Mouse (Mus musculus) heart, postnatal 0 days (tissue): ENCODE measurements around the gene Mrtfa. TPM values are rescaled to one million over a fixed set of nuclear protein-coding genes. Genes with fewer than 3 reads are reported as not detected.

Source experiments
- ATAC-seq: fragments of 200-750 bp; cut with Nextera tagmentation; 2 replicates; pipeline ENCODE4 v1.8.0; 2017; ENCODE audit warnings: low read depth, moderate number of reproducible peaks, moderate library complexity; ENCODE audit not compliant: insufficient read depth
- DNase-seq: peaks from one replicate; pipeline ENCODE4 v3.0.0-alpha.2; 2016; ENCODE audit warnings: low spot score
- H3K27ac ChIP-seq: fragments of 300-500 bp; sonication (generic); 2 replicates; pipeline ENCODE4 v1.5.1; 2014; ENCODE audit warnings: low read depth, mild to moderate bottlenecking
- H3K27me3 ChIP-seq: fragments of 300-500 bp; sonication (generic); 2 replicates; pipeline ENCODE4 v1.6.1; 2014; ENCODE audit warnings: low read length, mixed read lengths; ENCODE audit not compliant: control insufficient read depth, insufficient read depth
- H3K36me3 ChIP-seq: fragments of 300-500 bp; sonication (generic); replicated peaks from 2 replicates; pipeline ENCODE4 v1.6.1; 2014; ENCODE audit warnings: low read length, mixed read lengths; ENCODE audit not compliant: control insufficient read depth, insufficient read depth
- H3K4me1 ChIP-seq: fragments of 300-500 bp; sonication (generic); 2 replicates; pipeline ENCODE4 v1.6.1; 2014; ENCODE audit warnings: antibody characterized with exemption; ENCODE audit not compliant: control insufficient read depth, insufficient read depth
- H3K4me2 ChIP-seq: fragments of 300-500 bp; sonication (generic); 2 replicates; pipeline ENCODE4 v1.6.1; 2014; ENCODE audit warnings: low read depth, mild to moderate bottlenecking, low read length, moderate library complexity
- H3K4me3 ChIP-seq: fragments of 300-500 bp; sonication (generic); 2 replicates; pipeline ENCODE4 v1.5.1; 2014; ENCODE audit warnings: low read depth, low read length
- H3K9ac ChIP-seq: fragments of 300-500 bp; sonication (generic); replicated peaks from 2 replicates; pipeline ENCODE4 v1.6.1; 2014; ENCODE audit warnings: low read depth, low read length, mixed read lengths
- H3K9me3 ChIP-seq: fragments of 300-500 bp; sonication (generic); replicated peaks from 2 replicates; pipeline ENCODE4 v1.6.1; 2016; ENCODE audit warnings: low read length; ENCODE audit not compliant: control insufficient read depth
- CTCF ChIP-seq: IDR thresholded peaks from 2 replicates; pipeline ENCODE4 v1.5.1; 2016; ENCODE audit warnings: antibody characterized with exemption, control low read depth, low read depth
- EP300 ChIP-seq: IDR thresholded peaks from 2 replicates; pipeline ENCODE4 v1.6.1; 2016; ENCODE audit warnings: antibody characterized with exemption, low read depth
- WGBS: fragments of 180-500 bp; shearing (Covaris S2); extraction: QIAGEN DNeasy Blood & Tissue Kit; methylation state at CpG from one replicate; pipeline ENCODE4 v1.1.7; 2014; 5-methylcytosine and 5-hydroxymethylcytosine counted together
- polyA plus RNA-seq: library from polyadenylated mRNA; unstranded; fragments of >200 nt; fragmentation: Nextera tagmentation; extraction: Ambion mirVana; gene quantifications from 2 replicates; pipeline ENCODE4 v1.2.1, GENCODE M21; 2015
- total RNA-seq: library from RNA; depleted of rRNA; stranded (reverse); fragments of >200 nt; gene quantifications from 2 replicates; pipeline ENCODE4 v1.2.3, GENCODE M21; 2014; ENCODE audit warnings: low replicate concordance

The Mrtfa gene
- total and polyA plus RNA-seq, 2 experiments from 2014 or later, result 4.9 to 26.0 TPM

DNA sequence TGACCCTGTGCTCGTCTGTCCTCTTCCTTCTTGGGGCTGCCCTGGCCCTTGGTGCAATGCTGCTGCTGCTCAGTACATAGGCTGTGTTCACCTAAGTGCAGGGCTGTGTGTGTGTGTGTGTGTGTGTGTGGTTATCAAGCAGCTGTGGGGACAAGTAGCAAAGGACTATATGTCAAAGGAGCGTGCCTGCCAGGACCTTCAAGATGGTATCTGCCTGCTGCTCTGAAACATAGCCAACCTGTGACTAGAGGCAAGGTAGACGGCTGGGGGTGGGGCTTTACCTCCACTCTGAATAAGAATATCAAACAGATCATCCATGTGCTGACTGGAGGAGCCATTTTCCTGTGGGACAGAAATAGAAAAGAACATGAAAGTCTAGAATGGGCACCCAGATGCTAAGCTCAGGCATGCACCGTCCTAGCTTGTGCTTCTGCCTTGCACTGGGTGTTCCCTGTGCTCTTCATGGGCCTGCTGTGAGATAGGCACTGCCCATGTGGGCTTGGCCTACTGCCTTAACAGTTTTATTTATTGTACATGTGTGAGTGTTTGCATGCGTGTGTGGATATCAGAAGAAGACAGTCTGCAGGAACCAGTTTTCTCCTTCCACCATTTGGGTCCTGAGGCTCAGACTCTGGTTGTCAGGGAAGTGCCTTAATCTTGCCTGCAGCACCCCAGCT lies 175.4 kb downstream of the Mrtfa start:
- ATAC-seq, result no peak
- 72% methylated on average over 5 of the region's 5 CpGs for WGBS
- peaks cover 81% of the 10 kb centered on the region for H3K36me3 ChIP-seq

DNA sequence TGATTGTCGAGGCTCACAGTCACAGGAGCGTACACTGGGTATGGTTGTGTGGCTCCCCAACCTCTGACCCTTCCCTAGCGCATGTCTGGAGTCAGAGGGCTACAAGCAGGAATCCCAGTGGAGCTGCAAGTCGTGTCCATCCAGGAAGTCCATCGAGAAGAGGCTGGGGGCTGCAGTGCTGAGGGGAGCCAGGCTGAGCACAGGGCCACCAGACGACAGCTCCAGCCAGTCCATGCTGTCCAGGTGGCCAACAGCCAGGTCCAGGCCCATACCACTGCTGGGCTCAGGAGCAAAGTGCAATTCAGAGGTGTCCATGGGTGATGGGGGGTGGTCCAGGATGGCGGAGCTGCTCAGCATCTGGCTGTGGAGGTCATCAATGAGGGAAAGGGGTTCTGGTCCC lies 177.4 kb downstream of the Mrtfa start:
- Histone ChIP-seq H3K9me3 (no peaks in the 10 kb centered on the region), H3K27ac (no peak overlapping the region), H3K4me2 (no peak overlapping the region), H3K4me3 (no peak overlapping the region), H3K27me3 (no peaks in the 10 kb centered on the region), H3K9ac (no peak overlapping the region), H3K4me1 (no peaks in the 10 kb centered on the region), H3K36me3 (peaks cover 62% of the 10 kb centered on the region)
- DNase-seq (no peak), ATAC-seq (no peak)
- no peak for TF ChIP-seq EP300
- no peak for TF ChIP-seq CTCF
- WGBS, result 79% methylated on average over 7 of the region's 7 CpGs

More for the DNA sequence above, 175.4 kb downstream of the Mrtfa start:
- DNase-seq, result no peak
- Histone ChIP-seq H3K27ac (no peak overlapping the region), H3K9ac (no peak overlapping the region), H3K27me3 (no peaks in the 10 kb centered on the region), H3K4me2 (no peak overlapping the region), H3K4me1 (no peaks in the 10 kb centered on the region), H3K9me3 (no peaks in the 10 kb centered on the region), H3K4me3 (no peak overlapping the region)
- TF ChIP-seq CTCF, result no peak
- TF ChIP-seq EP300, result no peak

DNA sequence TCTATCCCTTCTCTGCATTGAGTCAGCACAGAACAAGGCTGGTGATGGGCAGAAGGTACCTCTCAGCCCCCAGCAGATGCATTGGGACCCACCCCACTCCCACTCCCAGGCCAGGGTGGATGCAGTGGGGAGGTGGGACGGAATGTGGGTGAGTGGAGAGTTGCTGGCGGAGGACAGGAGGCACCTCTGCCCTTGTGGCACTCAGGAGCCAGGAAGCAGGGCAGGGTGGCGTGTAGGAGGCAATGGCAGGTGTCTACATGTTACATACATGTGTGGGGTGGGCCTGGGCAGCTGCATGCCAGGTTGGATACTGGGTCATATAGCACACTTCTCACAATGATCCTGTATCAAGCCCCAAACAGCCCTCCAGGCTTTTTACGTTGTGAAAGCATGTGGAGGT lies 178.2 kb downstream of the Mrtfa start:
- no peak for ATAC-seq
- Histone ChIP-seq H3K9ac (no peak overlapping the region), H3K27me3 (no peaks in the 10 kb centered on the region), H3K9me3 (no peaks in the 10 kb centered on the region), H3K4me1 (no peaks in the 10 kb centered on the region), H3K27ac (no peak overlapping the region), H3K4me2 (no peak overlapping the region), H3K4me3 (no peak overlapping the region), H3K36me3 (peaks cover 54% of the 10 kb centered on the region)
- 87% methylated on average over 4 of the region's 4 CpGs for WGBS
- DNase-seq, result no peak
- TF ChIP-seq EP300 (no peak), CTCF (no peak)

DNA sequence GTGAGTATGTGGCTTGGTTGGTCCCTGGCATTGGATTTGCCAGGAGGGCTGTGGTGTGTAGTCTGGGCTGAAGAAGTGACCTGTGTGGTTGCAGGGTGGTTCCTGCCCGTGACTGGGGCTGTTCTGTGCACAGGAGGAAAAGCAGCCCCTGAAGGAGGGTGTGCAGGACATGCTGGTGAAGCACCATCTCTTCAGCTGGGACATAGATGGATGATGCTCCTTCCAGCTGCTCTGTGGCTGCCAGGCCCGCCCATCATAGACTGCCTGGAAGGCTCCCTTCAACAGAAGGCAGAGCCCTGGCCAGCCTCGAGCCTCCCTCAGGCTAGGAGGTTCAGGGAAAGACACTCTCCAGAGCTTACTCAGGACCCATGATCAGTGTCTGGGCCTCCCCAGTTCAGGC lies 179.0 kb downstream of the Mrtfa start:
- WGBS, result 80% methylated on average over 3 of the region's 3 CpGs

DNA sequence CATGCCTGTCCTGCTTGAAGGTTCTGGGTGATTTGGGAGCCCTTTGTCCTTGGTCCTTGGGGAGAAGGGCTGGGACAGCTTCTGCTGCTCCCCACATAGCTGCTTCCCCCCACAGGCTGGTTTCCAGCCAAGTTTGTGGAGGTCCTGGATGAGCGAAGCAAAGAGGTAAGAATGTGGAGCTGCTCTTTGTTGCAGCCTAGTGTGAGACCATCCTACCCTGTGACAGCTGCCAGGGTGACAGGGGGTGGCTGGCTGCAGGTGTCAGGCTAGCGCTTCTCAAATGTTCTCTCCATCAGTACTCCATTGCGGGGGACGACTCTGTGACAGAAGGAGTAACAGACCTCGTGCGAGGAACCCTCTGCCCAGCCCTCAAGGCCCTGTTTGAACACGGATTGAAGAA lies 180.4 kb downstream of the Mrtfa start:
- ATAC-seq, result no peak
- H3K27ac ChIP-seq, result no peak overlapping the region
- no peaks in the 10 kb centered on the region for H3K27me3 ChIP-seq
- no peak overlapping the region for H3K4me3 ChIP-seq
- no peaks in the 10 kb centered on the region for H3K4me1 ChIP-seq
- TF ChIP-seq EP300, result no peak
- no peak for TF ChIP-seq CTCF
- peaks cover 31% of the 10 kb centered on the region for H3K36me3 ChIP-seq
- WGBS, result 71% methylated on average over 7 of the region's 7 CpGs
- no peaks in the 10 kb centered on the region for H3K9me3 ChIP-seq
- H3K9ac ChIP-seq, result no peak overlapping the region
- no peak for DNase-seq
- H3K4me2 ChIP-seq, result no peak overlapping the region

More for the DNA sequence above, 179.0 kb downstream of the Mrtfa start:
- Histone ChIP-seq H3K27ac (no peak overlapping the region), H3K9ac (no peak overlapping the region), H3K4me2 (no peak overlapping the region), H3K4me3 (no peak overlapping the region), H3K27me3 (no peaks in the 10 kb centered on the region), H3K9me3 (no peaks in the 10 kb centered on the region), H3K36me3 (peaks cover 45% of the 10 kb centered on the region), H3K4me1 (no peaks in the 10 kb centered on the region)
- ATAC-seq (no peak), DNase-seq (no peak)
- TF ChIP-seq CTCF, result no peak
- no peak for TF ChIP-seq EP300

DNA sequence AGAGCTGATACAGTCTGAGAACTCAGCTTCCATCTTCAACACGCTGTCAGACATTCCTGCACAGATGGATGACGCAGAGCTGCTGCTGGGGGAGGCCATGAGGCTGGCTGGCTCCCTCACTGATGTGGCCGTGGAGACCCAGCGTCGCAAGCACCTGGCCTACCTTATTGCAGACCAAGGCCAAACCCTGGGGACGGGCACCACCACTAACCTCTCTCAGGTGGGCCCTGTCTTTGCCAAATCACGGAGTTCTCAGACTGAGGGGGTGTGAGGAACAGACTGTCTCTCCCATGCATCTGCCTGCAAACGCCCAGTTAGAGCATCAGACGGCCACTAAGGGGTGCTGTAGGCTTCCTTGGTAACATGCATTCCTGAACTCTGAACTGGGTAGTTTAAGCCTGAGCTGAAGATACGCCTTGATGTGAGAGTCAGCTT lies 181.9 kb downstream of the Mrtfa start:
- Histone ChIP-seq H3K4me2 (no peak overlapping the region), H3K9ac (no peak overlapping the region), H3K27me3 (no peaks in the 10 kb centered on the region), H3K27ac (no peak overlapping the region), H3K36me3 (peaks cover 27% of the 10 kb centered on the region), H3K4me1 (no peaks in the 10 kb centered on the region), H3K4me3 (no peak overlapping the region), H3K9me3 (no peaks in the 10 kb centered on the region)
- TF ChIP-seq EP300 (no peak), CTCF (peak; percentile 42)
- 62% methylated on average over 10 of the region's 10 CpGs for WGBS
- DNase-seq, result no peak
- no peak for ATAC-seq
